Mouse (Mus musculus) frontal cortex, adult (tissue): Measurements from ENCODE around the gene Dnajc17.

Experiments
- ATAC-seq: cut with Nextera tagmentation; 2 replicates; pipeline ENCODE4 v1.9.2; 2017; ENCODE audit warnings: mild to moderate bottlenecking, moderate library complexity, mixed read lengths; ENCODE audit not compliant: low TSS enrichment

Gene Dnajc17

GRCm38 (mm10) chr2:119161247-119161646 lies 47.3 kb downstream of the Dnajc17 start:
- ATAC-seq = no peak

- ATAC-seq = no peak
Observed at GRCm38 (mm10) chr2:119157836-119158235, 50.8 kb downstream of the Dnajc17 start.

GRCm38 (mm10) chr2:119156681-119157572 lies 51.7 kb downstream of the Dnajc17 start, which contains the start of gene Rmdn3:
Rmdn3 (minus strand) TSS chr2:119157034.
- ATAC-seq = peak; percentile 93

GRCm38 (mm10) chr2:119156081-119156680 lies 52.4 kb downstream of the Dnajc17 start:
- ATAC-seq = peak; percentile 45

GRCm38 (mm10) chr2:119155388-119155787 lies 53.2 kb downstream of the Dnajc17 start:
- no peak for ATAC-seq

- ATAC-seq = no peak
Observed at GRCm38 (mm10) chr2:119154683-119155082, 53.9 kb downstream of the Dnajc17 start.

GRCm38 (mm10) chr2:119152255-119152654 lies 56.3 kb downstream of the Dnajc17 start:
- no peak for ATAC-seq

- peak; percentile 91 for ATAC-seq
Observed at GRCm38 (mm10) chr2:119147775-119148174, 60.8 kb downstream of the Dnajc17 start.

GRCm38 (mm10) chr2:119147160-119147678 lies 61.4 kb downstream of the Dnajc17 start:
- peak; percentile 42; the same call in 1 of the 2 replicates for ATAC-seq

GRCm38 (mm10) chr2:119146435-119146834 lies 62.2 kb downstream of the Dnajc17 start:
- ATAC-seq = no peak

- no peak for ATAC-seq
Observed at GRCm38 (mm10) chr2:119145199-119145598, 63.4 kb downstream of the Dnajc17 start.

GRCm38 (mm10) chr2:119136346-119136898 lies 72.2 kb downstream of the Dnajc17 start:
- no peak for ATAC-seq
